Mouse (Mus musculus) myocyte (in vitro differentiated cells): ENCODE measurements around the gene Clec2d. TPM values are rescaled to one million over a fixed set of nuclear protein-coding genes. Genes with fewer than 3 reads are reported as not detected.

Experiments used
- H3K27me3 ChIP-seq: one replicate; pipeline ENCODE4 v1.6.1; 2011; ENCODE audit not compliant: control insufficient read depth, insufficient read depth, insufficient read length
- H3K36me3 ChIP-seq: one replicate; pipeline ENCODE4 v1.6.1; 2011; ENCODE audit not compliant: control insufficient read depth, insufficient read depth
- H3K4me2 ChIP-seq: one replicate; pipeline ENCODE4 v1.6.1; 2011; ENCODE audit warnings: low read depth, control low read depth
- H3K4me3 ChIP-seq: one replicate; pipeline ENCODE4 v1.5.1; 2011; ENCODE audit warnings: mild to moderate bottlenecking, control low read depth, moderate library complexity
- H3K79me2 ChIP-seq: one replicate; pipeline ENCODE4 v1.6.1; 2011; ENCODE audit not compliant: control insufficient read depth, insufficient read depth
- H3ac ChIP-seq: one replicate; pipeline ENCODE4 v1.6.1; 2011; ENCODE audit not compliant: control insufficient read depth, insufficient read length
- CEBPB ChIP-seq: IDR thresholded peaks from 2 replicates; pipeline ENCODE4 v1.6.1; 2011; ENCODE audit warnings: mild to moderate bottlenecking, moderate library complexity; ENCODE audit not compliant: poor library complexity, insufficient read depth, severe bottlenecking
- E2F4 ChIP-seq: IDR thresholded peaks from one replicate; pipeline ENCODE4 v1.6.1; 2011; ENCODE audit warnings: mild to moderate bottlenecking, control low read depth, moderate library complexity; ENCODE audit not compliant: insufficient read depth
- MAX ChIP-seq: IDR thresholded peaks from one replicate; pipeline ENCODE4 v1.6.1; 2011; ENCODE audit warnings: low read depth, mild to moderate bottlenecking, control low read depth
- MYOG ChIP-seq, 3 experiments: IDR thresholded peaks; one replicate each; pipeline ENCODE4 v1.6.1; 2011; ENCODE audit warnings: control low read depth in 2 of 3, low read depth in 2 of 3, mild to moderate bottlenecking in 2 of 3; ENCODE audit not compliant: insufficient read length in 2 of 3, control insufficient read depth in 1 of 3, insufficient read depth in 1 of 3
- POLR2A ChIP-seq: IDR thresholded peaks from one replicate; pipeline ENCODE4 v1.6.1; 2011; ENCODE audit warnings: low read depth, mild to moderate bottlenecking, control low read depth, moderate library complexity; ENCODE audit not compliant: insufficient read length
- TCF3 ChIP-seq: IDR thresholded peaks from one replicate; pipeline ENCODE4 v1.6.1; 2011; ENCODE audit warnings: low read depth, control low read depth; ENCODE audit not compliant: insufficient read length
- polyA plus RNA-seq: library from polyadenylated mRNA; unstranded; fragments of >200 nt; fragmentation: generic; extraction: Trizol; gene quantifications from one replicate; pipeline ENCODE4 v1.2.1, GENCODE M21; 2012; ENCODE audit warnings: missing spikeins

Gene Clec2d
- polyA plus RNA-seq, 1 experiment, result 19.7 TPM

GRCm38 (mm10) chr6:129235855-129236461, 55.5 kb downstream of the Clec2d start:
- Histone ChIP-seq H3K79me2 (no peaks in the 10 kb centered on the region), H3K4me3 (no peak overlapping the region), H3K27me3 (no peaks in the 10 kb centered on the region), H3K4me2 (peak overlapping the region; percentile 88), H3ac (no peak overlapping the region), H3K36me3 (no peaks in the 10 kb centered on the region)
- TF ChIP-seq POLR2A (no peak), MAX (peak; percentile 94), CEBPB (0 out of 2 replicates have a peak, but pooled peaks have one; percentile 25), MYOG (IDR thresholded peaks at IDR 0.05; ENCODE audit: control insufficient read depth in 1 of 3, insufficient read depth in 1 of 3, insufficient read length in 2 of 3, low read depth in 2 of 3) (no peak), E2F4 (no peak), TCF3 (no peak)

Other genes with a start within 250 kb of the Clec2d start
- not detected for gene Clec2g, start 246.2 kb upstream of the Clec2d start, polyA plus RNA-seq
- not detected for gene Klrb1f, start 134.7 kb upstream of the Clec2d start, polyA plus RNA-seq
- not detected for gene Clec2e, start 79.7 kb upstream of the Clec2d start, polyA plus RNA-seq
- 0.23 TPM for gene Cd69, start 94.8 kb downstream of the Clec2d start, polyA plus RNA-seq
- not detected for gene 4922502D21Rik, start 151.2 kb downstream of the Clec2d start, polyA plus RNA-seq
- gene Clec12a, start 162.1 kb downstream of the Clec2d start, polyA plus RNA-seq, result not detected
- gene Clec12b, start 205.3 kb downstream of the Clec2d start, polyA plus RNA-seq, result not detected
- not detected for gene Clec1b, start 216.7 kb downstream of the Clec2d start, polyA plus RNA-seq
- not detected for gene Clec9a, start 228.2 kb downstream of the Clec2d start, polyA plus RNA-seq